Mouse (Mus musculus) lung, postnatal 14 days (tissue): ENCODE results near the gene Ncf1.

Source experiments
- DNase-seq: peaks from one replicate; pipeline ENCODE4 v3.0.0; 2021

Gene Ncf1

GRCm38 (mm10) chr5:134243661-134244436 lies 14.4 kb upstream of the Ncf1 start:
- no peak for DNase-seq

- DNase-seq: no peak
Measured at GRCm38 (mm10) chr5:134241831-134242230, 12.4 kb upstream of the Ncf1 start.

GRCm38 (mm10) chr5:134237936-134238760 lies 8.7 kb upstream of the Ncf1 start:
- no peak for DNase-seq

- DNase-seq: no peak
Measured at GRCm38 (mm10) chr5:134237508-134237907, 8.1 kb upstream of the Ncf1 start.

GRCm38 (mm10) chr5:134236796-134237195 lies 7.4 kb upstream of the Ncf1 start:
- DNase-seq: peak; percentile 49

- no peak for DNase-seq
Measured at GRCm38 (mm10) chr5:134236241-134236640, 6.8 kb upstream of the Ncf1 start.

- DNase-seq: peak; percentile 68
Measured at GRCm38 (mm10) chr5:134235111-134235510, 5.7 kb upstream of the Ncf1 start.

- no peak for DNase-seq
Measured at GRCm38 (mm10) chr5:134234205-134234604, 4.8 kb upstream of the Ncf1 start.

- DNase-seq: no peak
Measured at GRCm38 (mm10) chr5:134233244-134233651, 3.8 kb upstream of the Ncf1 start.

GRCm38 (mm10) chr5:134232568-134232967 lies 3.1 kb upstream of the Ncf1 start:
- DNase-seq: peak; percentile 55

- DNase-seq: peak; percentile 72
Measured at GRCm38 (mm10) chr5:134232111-134232510, 2.7 kb upstream of the Ncf1 start.

GRCm38 (mm10) chr5:134231376-134231775 lies 2.0 kb upstream of the Ncf1 start:
- peak; percentile 34 for DNase-seq

GRCm38 (mm10) chr5:134228249-134228638 lies 1.2 kb downstream of the Ncf1 start:
- DNase-seq: peak; percentile 33

- peak; percentile 52 for DNase-seq
Measured at GRCm38 (mm10) chr5:134227574-134228248, 1.7 kb downstream of the Ncf1 start.

GRCm38 (mm10) chr5:134226946-134227345 lies 2.5 kb downstream of the Ncf1 start:
- no peak for DNase-seq

- no peak for DNase-seq
Measured at GRCm38 (mm10) chr5:134225110-134225901, 4.1 kb downstream of the Ncf1 start.

- no peak for DNase-seq
Measured at GRCm38 (mm10) chr5:134221708-134222150, 7.7 kb downstream of the Ncf1 start.

GRCm38 (mm10) chr5:134221278-134221677 lies 8.1 kb downstream of the Ncf1 start:
- no peak for DNase-seq

- DNase-seq: no peak
Measured at GRCm38 (mm10) chr5:134217900-134218299, 11.5 kb downstream of the Ncf1 start.

GRCm38 (mm10) chr5:134214021-134214806 lies 15.2 kb downstream of the Ncf1 start:
- peak; percentile 39 for DNase-seq

- peak; percentile 68 for DNase-seq
Measured at GRCm38 (mm10) chr5:134209931-134210554, 19.4 kb downstream of the Ncf1 start.
